ENCODE assay signal across 27 mouse cellular contexts in the genomic region with DNA sequence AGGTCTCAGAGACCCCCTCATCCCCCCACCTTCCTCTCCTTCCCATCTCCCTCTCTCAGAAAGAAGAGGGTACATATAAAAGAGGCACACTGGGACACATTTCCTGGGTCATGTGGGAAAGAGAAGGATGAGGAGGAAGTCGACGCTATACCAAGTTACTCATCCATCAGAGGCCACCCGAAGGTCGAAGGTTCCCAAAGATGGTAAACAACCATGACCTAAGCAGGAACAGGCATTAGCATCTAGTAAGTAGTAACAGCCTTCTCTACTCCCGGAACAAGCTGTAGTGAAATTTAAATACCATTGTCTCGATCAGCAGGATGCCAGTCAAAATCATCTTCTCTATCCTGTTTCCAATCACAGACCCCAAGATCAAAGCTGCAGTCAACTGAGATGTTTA. TPM values are rescaled to one million over a fixed set of nuclear protein-coding genes. Genes with fewer than 3 reads are reported as not detected.
A peak's percentile ranks its signal among the peaks of the same experiment; 100 is the strongest.
DNase-seq lines count a peak whose midpoint lies in the region; ATAC-seq and TF ChIP-seq lines count a peak whose summit lies in the region.
"Had no signal": no experiment of that assay in that cellular context is flagged by ENCODE, and none has a peak within 500 bp of the region (broad histone marks: within the 10 kb centered on the region; RNA-seq: fewer than 3 reads in every experiment).

No protein-coding gene starts in this region.

- H3K4me1 ChIP-seq in ES-Bruce4 (ENCODE audit: control insufficient read depth, insufficient read depth, low read length) (peaks cover 2% of the 10 kb centered on the region), MEL (ENCODE audit: control insufficient read depth in 1 of 2, insufficient read depth in 2 of 2, low read length in 2 of 2) (peaks cover 2 to 7% of the 10 kb centered on the region in 2 experiments; a peak in 3 of 4 replicates)
- H3K4me1 ChIP-seq in midbrain, embryonic 13.5 days (replicated peaks) = no peaks in the 10 kb centered on the region
- H3K4me1 ChIP-seq in hindbrain, embryonic 11.5 days (replicated peaks; ENCODE audit: control insufficient read depth, insufficient read depth, low read length) = no peaks in the 10 kb centered on the region
- H3K4me1 ChIP-seq: embryonic facial prominence, embryonic 13.5 days; embryonic facial prominence, embryonic 15.5 days; forebrain, embryonic 13.5 days; forebrain, embryonic 15.5 days had no signal

- H3K9ac ChIP-seq in ES-Bruce4 (ENCODE audit: low read depth, poor library complexity, severe bottlenecking) = no peak overlapping the region
- H3K9ac ChIP-seq in MEL (ENCODE audit: control insufficient read depth, low read depth, low read length, poor library complexity, severe bottlenecking) = no peak overlapping the region
- no peak overlapping the region for H3K9ac ChIP-seq in midbrain, embryonic 13.5 days (replicated peaks)
- H3K9ac ChIP-seq in hindbrain, embryonic 11.5 days (ENCODE audit: low read depth, low read length) = no peak overlapping the region
- H3K9ac ChIP-seq: embryonic facial prominence, embryonic 13.5 days; embryonic facial prominence, embryonic 15.5 days; forebrain, embryonic 13.5 days; forebrain, embryonic 15.5 days; forebrain, postnatal 0 days had no signal

- TF ChIP-seq RAD21 in MEL (IDR thresholded peaks at IDR 0.05; ENCODE audit: low read depth, low read length) = no peak

- H3K4me3 ChIP-seq in ES-Bruce4 (ENCODE audit: low read depth, low read length) (no peak overlapping the region), MEL (ENCODE audit: control insufficient read depth in 1 of 2, insufficient read depth in 1 of 2, low read depth in 2 of 2, low read length in 2 of 2) (no peak overlapping the region)
- no peak overlapping the region for H3K4me3 ChIP-seq in midbrain, embryonic 13.5 days (replicated peaks)
- H3K4me3 ChIP-seq in hindbrain, embryonic 11.5 days (ENCODE audit: low read depth, low read length) = no peak overlapping the region
- H3K4me3 ChIP-seq: embryonic facial prominence, embryonic 13.5 days; embryonic facial prominence, embryonic 15.5 days; erythroblast, embryonic 14.5 days; forebrain, embryonic 13.5 days; forebrain, embryonic 15.5 days had no signal

- H3K9me3 ChIP-seq in ES-Bruce4 (replicated peaks; ENCODE audit: control insufficient read depth, insufficient read depth, low read length, poor library complexity, severe bottlenecking) (no peaks in the 10 kb centered on the region), MEL (replicated peaks; ENCODE audit: insufficient read depth, low read length) (no peaks in the 10 kb centered on the region)
- H3K9me3 ChIP-seq in midbrain, embryonic 13.5 days = no peaks in the 10 kb centered on the region
- no peaks in the 10 kb centered on the region for H3K9me3 ChIP-seq in hindbrain, embryonic 11.5 days (ENCODE audit: control insufficient read depth, low read length)
- H3K9me3 ChIP-seq: embryonic facial prominence, embryonic 13.5 days; embryonic facial prominence, embryonic 15.5 days; forebrain, embryonic 13.5 days; forebrain, embryonic 15.5 days; G1E had no signal

- H3K27ac ChIP-seq in ES-Bruce4 (ENCODE audit: insufficient read depth, low read length) (0 out of 2 replicates have a peak overlapping the region, but pooled peaks have one; percentile 17), MEL (ENCODE audit: control insufficient read depth, low read depth, low read length) (no peak overlapping the region)
- H3K27ac ChIP-seq in midbrain, embryonic 13.5 days = no peak overlapping the region
- no peak overlapping the region for H3K27ac ChIP-seq in hindbrain, embryonic 11.5 days (ENCODE audit: low read depth, low read length)
- H3K27ac ChIP-seq: embryonic facial prominence, embryonic 13.5 days; embryonic facial prominence, embryonic 15.5 days; forebrain, embryonic 13.5 days; forebrain, embryonic 15.5 days had no signal

- H3K36me3 ChIP-seq in ES-Bruce4 (ENCODE audit: control insufficient read depth, insufficient read depth, low read length, poor library complexity, severe bottlenecking) (no peaks in the 10 kb centered on the region), MEL (ENCODE audit: control insufficient read depth in 1 of 2, insufficient read depth in 2 of 2, low read length in 2 of 2) (peaks cover 0 to 5% of the 10 kb centered on the region in 2 experiments; a peak in 2 of 4 replicates)
- H3K36me3 ChIP-seq in midbrain, embryonic 13.5 days = no peaks in the 10 kb centered on the region
- H3K36me3 ChIP-seq in hindbrain, embryonic 11.5 days (ENCODE audit: control insufficient read depth, insufficient read depth, low read length) = no peaks in the 10 kb centered on the region
- H3K36me3 ChIP-seq: embryonic facial prominence, embryonic 13.5 days; embryonic facial prominence, embryonic 15.5 days; forebrain, embryonic 15.5 days; G1E had no signal

- no peak overlapping the region for H3K4me2 ChIP-seq in midbrain, embryonic 13.5 days (replicated peaks)
- no peak overlapping the region for H3K4me2 ChIP-seq in hindbrain, embryonic 11.5 days (replicated peaks; ENCODE audit: low read depth, low read length)
- H3K4me2 ChIP-seq: embryonic facial prominence, embryonic 13.5 days; embryonic facial prominence, embryonic 15.5 days; forebrain, embryonic 13.5 days; forebrain, embryonic 15.5 days had no signal

- no peak for ATAC-seq in midbrain, embryonic 13.5 days
- ATAC-seq in hindbrain, embryonic 11.5 days (ENCODE audit: low FRiP score) = no peak
- ATAC-seq: forebrain, embryonic 13.5 days; forebrain, embryonic 15.5 days; forebrain, postnatal 0 days had no signal

- DNase-seq in ES-CJ7 (ENCODE audit: low read depth, low spot score) = peak; percentile 79
- DNase-seq in MEL (ENCODE audit: low read depth, low spot score) = peak; percentile 0
- DNase-seq in ZHBTc4 (ENCODE audit: low read depth, low spot score) = peak; percentile 76
- DNase-seq in c-Kit-positive CD71-positive TER-119-positive erythroid progenitor cells, embryonic 14.5 days (ENCODE audit: low spot score) = no peak
- no peak for DNase-seq in hindbrain, embryonic 11.5 days (ENCODE audit: low spot score)
- no peak for DNase-seq in layer of hippocampus, adult 11-12 months (ENCODE audit: low spot score)
- DNase-seq: adrenal gland, adult 2 months; adrenal gland, postnatal 14 days; adrenal gland, postnatal 36 days; cerebellum, adult 11 months; cerebellum, adult 18-20 months; cerebellum, adult 8-10 months; cerebellum, adult 9-11 months; cerebellum, postnatal 14 days; cerebellum, postnatal 36 days; embryo, embryonic 11 days; forebrain, postnatal 0 days had no signal

- no peak for TF ChIP-seq CTCF in ES-Bruce4 (IDR thresholded peaks at IDR 0.05; ENCODE audit: low read depth, low read length)
- TF ChIP-seq CTCF in MEL (IDR thresholded peaks at IDR 0.05 in 2 of 3, conservative IDR thresholded peaks at IDR 0.05 in 1 of 3; ENCODE audit: control insufficient read depth in 1 of 3, insufficient read depth in 1 of 3, low read depth in 2 of 3, low read length in 3 of 3, poor library complexity in 1 of 3, severe bottlenecking in 1 of 3) = no peak

- no peak for TF ChIP-seq EP300 in ES-Bruce4 (IDR thresholded peaks at IDR 0.05; ENCODE audit: insufficient read depth, low read depth, low read length)
- TF ChIP-seq EP300 in MEL (IDR thresholded peaks at IDR 0.05; ENCODE audit: low read depth in 1 of 2, low read length in 2 of 2) = no peak

- WGBS in midbrain, embryonic 13.5 days = 42% methylated on average over 6 of the region's 6 CpGs
- WGBS in hindbrain, embryonic 11.5 days = 38% methylated on average over 6 of the region's 6 CpGs

- H3K27me3 ChIP-seq in ES-Bruce4 (ENCODE audit: control insufficient read depth, insufficient read depth, low read length, poor library complexity, severe bottlenecking) (no peaks in the 10 kb centered on the region), MEL (ENCODE audit: control insufficient read depth in 1 of 2, insufficient read depth in 2 of 2, low read length in 2 of 2) (no peaks in the 10 kb centered on the region; a peak in 1 of 4 replicates)
- peaks cover 13% of the 10 kb centered on the region; the same call in 1 of the 2 replicates for H3K27me3 ChIP-seq in midbrain, embryonic 13.5 days
- no peaks in the 10 kb centered on the region for H3K27me3 ChIP-seq in hindbrain, embryonic 11.5 days (ENCODE audit: control insufficient read depth, insufficient read depth, low read length)
- H3K27me3 ChIP-seq: embryonic facial prominence, embryonic 15.5 days; forebrain, embryonic 13.5 days; forebrain, embryonic 15.5 days had no signal

- no peaks in the 10 kb centered on the region for H3K79me2 ChIP-seq in MEL (ENCODE audit: control insufficient read depth, insufficient read depth, low read length, poor library complexity)

- TF ChIP-seq POLR2A in ES-Bruce4 (IDR thresholded peaks at IDR 0.05; ENCODE audit: insufficient read depth, low read length) (no peak), MEL (IDR thresholded peaks at IDR 0.05; ENCODE audit: control insufficient read depth in 1 of 2, insufficient read depth in 1 of 2, low read depth in 1 of 2, low read length in 2 of 2, poor library complexity in 1 of 2) (no peak)

TF ChIP-seq in MEL, 35 proteins besides CTCF, POLR2A, EP300 and RAD21 (continues in another document):
- no peak for TF ChIP-seq TBP (IDR thresholded peaks at IDR 0.05; ENCODE audit: low read depth, low read length)

RNA-seq across cellular contexts. Expression of a gene that starts 13.3 kb away (rescaled TPM):
- polyA plus RNA-seq in ES-Bruce4 (2011; ENCODE audit: insufficient read depth, insufficient read length, low read depth, missing spikeins) (9.9 and 10.5 TPM in 2 replicates), MEL (2012; ENCODE audit: insufficient read depth in 1 of 2, insufficient read length in 2 of 2, low read depth in 1 of 2, low replicate concordance in 2 of 2, missing spikeins in 1 of 2) (1 to 10 TPM in 1 of 2 experiments, not detected in 1; 3.6 TPM)
- 5.7 and 8.2 TPM in 2 replicates for total RNA-seq in MEL (2012; rRNA removed)
- polyA plus RNA-seq in midbrain, embryonic 13.5 days (2015; fragmentation: Nextera tagmentation; extraction: Ambion mirVana) = 9.4 and 10.1 TPM in 2 replicates
- 11.0 and 13.6 TPM in 2 replicates for polyA plus RNA-seq in hindbrain, embryonic 11.5 days (2014; fragmentation: Nextera tagmentation; extraction: Ambion mirVana)

RNA-seq across cellular contexts. Expression of a gene that starts 52.0 kb away (rescaled TPM):
- polyA plus RNA-seq in ES-Bruce4 (2011; ENCODE audit: insufficient read depth, insufficient read length, low read depth, missing spikeins) (74.9 and 75.8 TPM in 2 replicates), MEL (2012; ENCODE audit: insufficient read depth in 1 of 2, insufficient read length in 2 of 2, low read depth in 1 of 2, low replicate concordance in 2 of 2, missing spikeins in 1 of 2) (100 to 1,000 TPM in 1 of 2 experiments, 10 to 100 TPM in 1; 50.0 to 136 TPM)
- total RNA-seq in MEL (2012; rRNA removed) = 32.3 and 38.2 TPM in 2 replicates
- polyA plus RNA-seq in midbrain, embryonic 13.5 days (2015; fragmentation: Nextera tagmentation; extraction: Ambion mirVana) = 40.7 and 50.2 TPM in 2 replicates
- polyA plus RNA-seq in hindbrain, embryonic 11.5 days (2014; fragmentation: Nextera tagmentation; extraction: Ambion mirVana) = 56.8 and 61.6 TPM in 2 replicates

RNA-seq across cellular contexts. Expression of a gene that starts 53.8 kb away (rescaled TPM):
- polyA plus RNA-seq in ES-Bruce4 (2011; ENCODE audit: insufficient read depth, insufficient read length, low read depth, missing spikeins) = 0.30 and 0.49 TPM in 2 replicates
- total RNA-seq in MEL (2012; rRNA removed) = not detected in 2 replicates
- polyA plus RNA-seq in MEL (2012; ENCODE audit: insufficient read depth in 1 of 2, insufficient read length in 2 of 2, low read depth in 1 of 2, low replicate concordance in 2 of 2, missing spikeins in 1 of 2) = under 1 TPM in 1 of 2 experiments, not detected in 1; 0.28 TPM
- polyA plus RNA-seq in midbrain, embryonic 13.5 days (2015; fragmentation: Nextera tagmentation; extraction: Ambion mirVana) = 1.0 and 1.8 TPM in 2 replicates
- polyA plus RNA-seq in hindbrain, embryonic 11.5 days (2014; fragmentation: Nextera tagmentation; extraction: Ambion mirVana) = 10.3 and 13.8 TPM in 2 replicates
- total RNA-seq: common myeloid progenitor, adult 5-6 weeks; G1E had no signal
- polyA plus RNA-seq: C2C12; erythroblast, embryonic 14.5 days; G1E had no signal

Comparison
In these comparisons a context has a peak if more than half of its experiments do, and no peak if none do; other contexts are left out.
1. DNase-seq: peak in ES-CJ7 (single experiment), MEL (single experiment) and ZHBTc4 (single experiment); none in c-Kit-positive CD71-positive TER-119-positive erythroid progenitor cells, embryonic 14.5 days (single experiment), hindbrain, embryonic 11.5 days (single experiment) and layer of hippocampus, adult 11-12 months (single experiment).